Mouse (Mus musculus) stomach, postnatal 0 days (tissue): ENCODE results near the gene Dapk2.

Experiments
- CTCF ChIP-seq: IDR thresholded peaks from 2 replicates; pipeline ENCODE4 v1.5.1; 2016; ENCODE audit warnings: antibody characterized with exemption, low read depth, mild to moderate bottlenecking, moderate library complexity
- EP300 ChIP-seq: optimal IDR thresholded peaks from 2 replicates; pipeline ENCODE3; 2016; ENCODE audit warnings: antibody characterized with exemption

DNA sequence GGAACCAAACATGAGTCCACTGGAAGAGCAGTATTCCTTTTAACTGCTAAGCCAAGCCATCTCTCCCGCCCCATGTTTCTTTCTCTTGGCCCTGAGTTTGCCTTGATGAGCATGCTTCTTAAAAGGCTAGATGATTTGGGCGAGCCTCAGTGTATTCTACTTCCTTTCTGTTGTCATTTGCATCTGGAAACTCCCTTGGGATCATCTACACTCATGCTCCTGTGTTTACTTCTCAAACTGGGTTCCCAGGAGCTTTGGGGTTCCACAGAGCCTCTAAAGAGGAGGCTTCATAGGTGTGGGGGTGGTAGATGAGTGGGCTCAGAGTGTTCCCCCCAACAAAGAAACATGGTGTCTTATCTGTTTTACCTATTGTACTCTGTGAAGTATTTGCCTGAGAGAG, 54.1 kb downstream of the Dapk2 start:
- TF ChIP-seq CTCF (no peak), EP300 (no peak)
